Mouse (Mus musculus): ENCODE measurements around the gene Supt3.

DNA sequence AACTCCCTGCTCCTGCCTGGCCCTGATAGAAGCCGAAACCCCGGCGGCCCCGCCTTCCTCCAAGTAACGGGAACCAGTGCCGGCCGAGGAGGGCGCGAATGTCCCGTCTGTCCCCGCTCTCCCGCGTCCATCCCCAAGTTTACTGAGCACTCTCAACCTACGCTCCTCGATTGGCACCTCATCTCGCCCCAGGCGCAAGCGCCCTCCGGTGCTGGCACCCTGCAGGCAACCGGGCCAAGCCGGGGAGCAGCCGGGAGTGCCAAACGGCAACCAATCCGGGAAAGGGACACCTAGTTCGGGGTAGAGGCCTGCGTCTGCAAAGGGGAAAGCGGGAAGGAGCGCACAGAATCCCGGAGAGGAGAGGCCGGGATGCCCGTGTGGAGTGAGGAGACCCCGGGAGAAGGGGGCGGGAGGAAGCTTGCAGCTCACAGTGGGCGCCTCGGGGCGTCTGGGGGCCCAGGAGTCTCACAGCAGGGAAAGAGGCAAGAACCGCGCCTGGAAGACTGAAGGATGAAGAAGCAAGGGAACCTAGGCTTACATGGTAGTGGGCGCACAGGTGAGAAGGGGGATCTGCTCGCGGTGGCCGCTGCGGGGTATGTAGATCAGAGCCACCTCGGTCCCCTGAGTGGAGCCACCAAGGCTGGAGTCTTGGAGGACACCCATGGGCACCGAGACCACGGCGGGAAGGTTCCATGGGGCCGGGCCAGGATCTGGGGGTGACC, 42.3 kb upstream of the Supt3 start:
- TF ChIP-seq CTCF (IDR thresholded peaks at IDR 0.05) (no peak), POLR2A (IDR thresholded peaks at IDR 0.05; ENCODE audit: insufficient read depth, low read depth, low read length) (no peak)
